Mouse (Mus musculus) ovary, adult 2 months (tissue): ENCODE data around the gene Duox2. TPM values are rescaled to one million over a fixed set of nuclear protein-coding genes. Genes with fewer than 3 reads are reported as not detected.

Experiments used
- polyA plus RNA-seq: library from polyadenylated mRNA; depleted of rRNA; stranded (reverse); fragments of >200 nt; gene quantifications from 2 replicates; pipeline ENCODE4 v1.2.3, GENCODE M21; 2012; rRNA removed

Gene Duox2
- 1.3 and 1.8 TPM in 2 replicates for polyA plus RNA-seq

GRCm38 (mm10) chr2:122298096-122298499, at the start of gene Duox2:
Duox2 (minus strand) TSS chr2:122298449.

GRCm38 (mm10) chr2:122315372-122315771, 17.1 kb upstream of the Duox2 start, which contains the start of gene Duox1:
Duox1 (plus strand) TSS chr2:122315672.

GRCm38 (mm10) chr2:122313536-122313935, 15.3 kb upstream of the Duox2 start, which contains the start of gene Duoxa1:
Duoxa1 (minus strand) TSS chr2:122313730.

GRCm38 (mm10) chr2:122298596-122299490, 594 bp upstream of the Duox2 start, which contains the start of gene Duoxa2:
Duoxa2 (plus strand) TSS chr2:122298900.

GRCm38 (mm10) chr2:122234611-122235288, 63.5 kb downstream of the Duox2 start, which contains the start of gene Sord:
Sord (plus strand) TSS chr2:122234749.

Other genes with a start within 250 kb of the Duox2 start
- gene Spg11, start 180.1 kb downstream of the Duox2 start, polyA plus RNA-seq = 9.5 and 11.8 TPM in 2 replicates
- gene B2m, start 150.8 kb downstream of the Duox2 start, polyA plus RNA-seq = 290 and 301 TPM in 2 replicates
- gene Trim69, start 137.7 kb downstream of the Duox2 start, polyA plus RNA-seq = not detected in 2 replicates
- 1.7 and 2.3 TPM in 2 replicates for gene Patl2, start 112.3 kb downstream of the Duox2 start, polyA plus RNA-seq
- gene Terb2, start 112.2 kb downstream of the Duox2 start, polyA plus RNA-seq = not detected in 2 replicates
- 8.9 and 11.9 TPM in 2 replicates for gene Sord, start 63.7 kb downstream of the Duox2 start, polyA plus RNA-seq
- gene Duoxa2, start 451 bp upstream of the Duox2 start, polyA plus RNA-seq = 2.7 and 3.2 TPM in 2 replicates
- gene Duoxa1, start 15.3 kb upstream of the Duox2 start, polyA plus RNA-seq = 0.73 and 1.3 TPM in 2 replicates
- 0.18 and 0.28 TPM in 2 replicates for gene Duox1, start 17.2 kb upstream of the Duox2 start, polyA plus RNA-seq
- 20.1 and 24.0 TPM in 2 replicates for gene Shf, start 70.7 kb upstream of the Duox2 start, polyA plus RNA-seq
- 0.69 and 1.0 TPM in 2 replicates for gene Slc28a2, start 128.0 kb upstream of the Duox2 start, polyA plus RNA-seq
- 0.29 and 0.32 TPM in 2 replicates for gene Gm14085, start 186.5 kb upstream of the Duox2 start, polyA plus RNA-seq